Mouse (Mus musculus) C2C12 (cell line): ENCODE data around the gene Gm27021.

Experiments used
- CEBPB ChIP-seq: IDR thresholded peaks from one replicate; pipeline ENCODE4 v1.6.1; 2011; ENCODE audit warnings: low read depth, mild to moderate bottlenecking, control low read depth, moderate library complexity
- CTCF ChIP-seq: IDR thresholded peaks from one replicate; pipeline ENCODE4 v1.5.1; 2011; ENCODE audit not compliant: control insufficient read depth, insufficient read depth, insufficient read length
- MAX ChIP-seq: IDR thresholded peaks from one replicate; pipeline ENCODE4 v1.6.1; 2011; ENCODE audit warnings: mild to moderate bottlenecking, control low read depth
- USF1 ChIP-seq: IDR thresholded peaks from one replicate; pipeline ENCODE4 v1.6.1; 2011; ENCODE audit warnings: low read depth, mild to moderate bottlenecking, control low read depth, moderate library complexity

DNA sequence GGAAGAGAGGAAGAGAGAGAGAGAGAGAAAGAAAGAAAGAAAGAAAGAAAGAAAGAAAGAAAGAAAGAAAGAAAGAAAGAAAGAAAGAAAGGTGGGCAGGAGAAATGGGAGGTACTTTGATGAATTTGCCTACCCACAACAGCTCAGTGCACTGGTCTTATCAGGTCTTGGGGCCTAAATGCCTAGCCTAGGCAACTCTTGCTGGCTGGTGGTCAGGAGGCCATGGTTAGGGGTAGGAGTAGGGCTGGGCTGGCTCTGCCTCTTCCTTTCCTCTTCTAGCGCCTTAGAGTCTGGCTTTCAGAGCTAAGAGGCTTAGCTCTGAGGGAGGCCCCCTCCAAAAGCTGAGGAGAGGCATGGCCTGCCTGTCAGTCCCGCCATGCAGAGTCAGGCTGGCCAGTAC, 44.3 kb downstream of the Gm27021 start:
- TF ChIP-seq CTCF = no peak
- TF ChIP-seq USF1 = no peak
- TF ChIP-seq CEBPB = no peak
- TF ChIP-seq MAX = no peak
